Comparison of ENCODE assay signal across 9 mouse cellular contexts in the genomic region with DNA sequence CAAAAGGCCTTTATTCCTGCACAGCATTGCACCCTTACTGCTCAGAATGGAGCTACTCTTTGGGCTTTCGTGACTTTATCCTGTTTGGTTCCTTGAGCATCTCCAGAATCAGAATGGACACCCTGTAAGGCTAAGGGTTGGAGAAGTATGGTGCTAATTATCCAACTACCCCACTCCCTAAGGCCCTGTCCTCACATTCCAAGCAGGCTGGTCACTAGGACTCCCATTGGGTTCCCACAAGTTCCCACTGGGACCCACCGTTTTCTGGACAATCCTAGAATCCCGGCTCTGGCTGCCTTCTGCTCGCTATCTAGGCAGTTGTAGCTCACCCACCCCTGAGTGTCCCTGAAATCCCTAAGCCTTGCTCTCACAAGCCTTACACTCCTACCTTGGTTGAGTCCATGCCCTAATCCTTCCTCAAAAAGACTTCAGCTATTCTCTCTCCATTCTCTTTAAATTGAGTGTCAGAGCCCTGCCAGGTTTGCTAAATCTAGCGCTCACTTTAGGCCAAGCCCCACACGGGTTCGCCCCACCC.
DNase-seq lines count a peak whose midpoint lies in the region; ATAC-seq and TF ChIP-seq lines count a peak whose summit lies in the region.
"Had no signal": no experiment of that assay in that cellular context is flagged by ENCODE, and none has a peak within 500 bp of the region (broad histone marks: within the 10 kb centered on the region; RNA-seq: fewer than 3 reads in every experiment).

No protein-coding gene starts in this region.

- H3K9ac ChIP-seq in heart, embryonic 11.5 days (ENCODE audit: low read depth, low read length), result peak overlapping the region; percentile 10; the same call in 1 of the 2 replicates
- no peak overlapping the region for H3K9ac ChIP-seq in ES-E14 (ENCODE audit: insufficient read depth, low read depth, low read length, poor library complexity, severe bottlenecking)
- no peak overlapping the region for H3K9ac ChIP-seq in forebrain, embryonic 12.5 days
- no peak overlapping the region for H3K9ac ChIP-seq in limb, embryonic 14.5 days (ENCODE audit: low read depth, low read length, severe bottlenecking)

- WGBS in heart, embryonic 11.5 days (ENCODE audit: insufficient replicate concordance), result 16% methylated on average over 7 of the region's 7 CpGs
- WGBS in forebrain, embryonic 12.5 days, result 18% methylated on average over 7 of the region's 7 CpGs
- WGBS in limb, embryonic 14.5 days, result 14% methylated on average over 7 of the region's 7 CpGs

- H3K27me3 ChIP-seq in heart, embryonic 11.5 days (ENCODE audit: control insufficient read depth, insufficient read depth, low read length), result no peaks in the 10 kb centered on the region
- H3K27me3 ChIP-seq in forebrain, embryonic 12.5 days, result no peaks in the 10 kb centered on the region
- no peaks in the 10 kb centered on the region for H3K27me3 ChIP-seq in limb, embryonic 14.5 days (ENCODE audit: control insufficient read depth, insufficient read depth, low read length)

- no peak for TF ChIP-seq POLR2A in limb, embryonic 14.5 days (IDR thresholded peaks at IDR 0.05; ENCODE audit: borderline replicate concordance, extremely low read depth, insufficient read depth, insufficient read length)

- peaks cover 18% of the 10 kb centered on the region for H3K4me1 ChIP-seq in heart, embryonic 11.5 days (ENCODE audit: control insufficient read depth, insufficient read depth, low read length)
- peaks cover 0 to 5% of the 10 kb centered on the region in 2 experiments; a peak in 1 of 4 replicates for H3K4me1 ChIP-seq in ES-E14 (ENCODE audit: control insufficient read depth in 2 of 2, insufficient read depth in 2 of 2, low read length in 2 of 2, poor library complexity in 1 of 2)
- H3K4me1 ChIP-seq in forebrain, embryonic 12.5 days, result peaks cover 18% of the 10 kb centered on the region
- peaks cover 49% of the 10 kb centered on the region for H3K4me1 ChIP-seq in limb, embryonic 14.5 days (ENCODE audit: control insufficient read depth, insufficient read depth, low read length)

- in situ Hi-C loops in ES-E14 (cut with MboI; ENCODE audit: low sequenced_read_pairs in 2 of 2, unreplicated experiment in 2 of 2), result no loop called here

- H3K4me2 ChIP-seq in heart, embryonic 11.5 days, result peak overlapping the region; percentile 57
- peak overlapping the region; percentile 40 for H3K4me2 ChIP-seq in forebrain, embryonic 12.5 days
- peak overlapping the region; percentile 30 for H3K4me2 ChIP-seq in limb, embryonic 14.5 days (replicated peaks; ENCODE audit: low read depth, low read length, severe bottlenecking)

- peak; percentile 17; the same call in 1 of the 2 replicates for ATAC-seq in heart, embryonic 11.5 days (replicated peaks; ENCODE audit: insufficient number of reproducible peaks, low FRiP score, low TSS enrichment)
- ATAC-seq in forebrain, embryonic 12.5 days (ENCODE audit: low FRiP score), result no peak; the same call in 1 of the 2 replicates
- ATAC-seq in limb, embryonic 14.5 days (ENCODE audit: low FRiP score, low read depth), result no peak
- no peak for ATAC-seq in inflammation-experienced regulatory T-cells, adult 6 months

- H3K9me3 ChIP-seq in heart, embryonic 11.5 days (replicated peaks; ENCODE audit: control insufficient read depth, low read length), result no peaks in the 10 kb centered on the region
- no peaks in the 10 kb centered on the region for H3K9me3 ChIP-seq in ES-E14 (ENCODE audit: control insufficient read depth, insufficient read depth, low read depth, low read length)
- no peaks in the 10 kb centered on the region for H3K9me3 ChIP-seq in forebrain, embryonic 12.5 days
- H3K9me3 ChIP-seq in limb, embryonic 14.5 days (ENCODE audit: control insufficient read depth, low read length), result no peaks in the 10 kb centered on the region

- intact Hi-C loops in heart, postnatal 25 days (cut with DNase I), result loop anchor here (5.0 kb wide), 1 partner anchor 350 kb away; no protein-coding TSS in a partner anchor

- peak overlapping the region; percentile 70 for H3K27ac ChIP-seq in heart, embryonic 11.5 days (ENCODE audit: low read depth, low read length)
- H3K27ac ChIP-seq in ES-E14 (ENCODE audit: insufficient read depth, low read depth, low read length, poor library complexity, severe bottlenecking), result no peak overlapping the region
- no peak overlapping the region for H3K27ac ChIP-seq in forebrain, embryonic 12.5 days
- H3K27ac ChIP-seq in limb, embryonic 14.5 days (replicated peaks; ENCODE audit: low read depth, low read length), result peak overlapping the region; percentile 82
- H3K27ac ChIP-seq: macrophage had no signal

- no peak for DNase-seq in heart, postnatal 25 days (ENCODE audit: low spot score)
- peak; percentile 1 for DNase-seq in ES-E14 (ENCODE audit: low read depth, low spot score)
- no peak for DNase-seq in limb, embryonic 14.5 days (ENCODE audit: low spot score)
- no peak for DNase-seq in thymus, postnatal 10 days (ENCODE audit: low spot score in 2 of 2)
- DNase-seq in kidney, postnatal 25 days, result no peak

- peak overlapping the region; percentile 2; the same call in 1 of the 2 replicates for H3K4me3 ChIP-seq in heart, embryonic 11.5 days (ENCODE audit: low read depth, low read length)
- peak overlapping the region in 1 of 2 experiments; percentile 27; a peak in 1 of 4 replicates for H3K4me3 ChIP-seq in ES-E14 (ENCODE audit: insufficient read depth in 1 of 2, low read depth in 1 of 2, low read length in 2 of 2, poor library complexity in 1 of 2, severe bottlenecking in 1 of 2)
- no peak overlapping the region for H3K4me3 ChIP-seq in forebrain, embryonic 12.5 days (replicated peaks)
- H3K4me3 ChIP-seq in limb, embryonic 14.5 days (replicated peaks; ENCODE audit: low read length), result no peak overlapping the region

- no peaks in the 10 kb centered on the region for H3K36me3 ChIP-seq in heart, embryonic 11.5 days (ENCODE audit: control insufficient read depth, insufficient read depth, low read length)
- H3K36me3 ChIP-seq in ES-E14 (ENCODE audit: control insufficient read depth, insufficient read depth, low read length, poor library complexity, severe bottlenecking), result no peaks in the 10 kb centered on the region
- no peaks in the 10 kb centered on the region for H3K36me3 ChIP-seq in forebrain, embryonic 12.5 days (replicated peaks)
- H3K36me3 ChIP-seq in limb, embryonic 14.5 days (ENCODE audit: control insufficient read depth, insufficient read depth, low read length), result no peaks in the 10 kb centered on the region

TF ChIP-seq in ES-E14, 5 proteins besides CTCF, POLR2A, EP300 and RAD21:
- no peak for TF ChIP-seq HCFC1 (IDR thresholded peaks at IDR 0.05; ENCODE audit: borderline replicate concordance, insufficient read depth, low read length)
- no peak for TF ChIP-seq ZNF384 (IDR thresholded peaks at IDR 0.05; ENCODE audit: low read depth, low read length)
- TF ChIP-seq CHD2 (IDR thresholded peaks at IDR 0.05; ENCODE audit: low read depth, low read length), result no peak
- no peak for TF ChIP-seq MAFK (IDR thresholded peaks at IDR 0.05; ENCODE audit: insufficient read depth, low read depth, low read length)
- no peak for TF ChIP-seq ZC3H11A (IDR thresholded peaks at IDR 0.05; ENCODE audit: borderline replicate concordance, low read depth, low read length)

Comparison
In these comparisons a context has a peak if more than half of its experiments do, and no peak if none do; other contexts are left out.
1. H3K27ac ChIP-seq: peak in heart, embryonic 11.5 days (single experiment) and limb, embryonic 14.5 days (single experiment); none in ES-E14 (single experiment) and forebrain, embryonic 12.5 days (single experiment).
2. Peak in every context shown above with its lines, with median percentiles within 50 percentile points of each other: H3K4me2 ChIP-seq.